Mouse (Mus musculus) liver, embryonic 11.5 days (tissue): ENCODE data around the gene Dpp6. TPM values are rescaled to one million over a fixed set of nuclear protein-coding genes. Genes with fewer than 3 reads are reported as not detected.

Experiments used
- ATAC-seq: fragments of 200-750 bp; cut with Nextera tagmentation; replicated peaks from 2 replicates; pipeline ENCODE4 v1.8.0; 2017; ENCODE audit warnings: moderate number of reproducible peaks, mild to moderate bottlenecking, moderate TSS enrichment, moderate library complexity; ENCODE audit not compliant: low FRiP score
- DNase-seq: peaks from one replicate; pipeline ENCODE4 v3.0.0-alpha.2; 2017; ENCODE audit warnings: low spot score
- H3K27ac ChIP-seq: fragments of 300-500 bp; sonication (generic); 2 replicates; pipeline ENCODE4 v1.5.1; 2014; ENCODE audit warnings: mild to moderate bottlenecking, low read depth, low read length, control low read depth
- H3K27me3 ChIP-seq: fragments of 300-500 bp; sonication (generic); replicated peaks from 2 replicates; pipeline ENCODE4 v1.6.1; 2014; ENCODE audit warnings: low read length, mixed read lengths; ENCODE audit not compliant: control insufficient read depth, insufficient read depth
- H3K36me3 ChIP-seq: fragments of 300-500 bp; sonication (generic); 2 replicates; pipeline ENCODE4 v1.6.1; 2014; ENCODE audit warnings: mild to moderate bottlenecking, low read length, moderate library complexity, mixed read lengths; ENCODE audit not compliant: control insufficient read depth, insufficient read depth
- H3K4me1 ChIP-seq: fragments of 300-500 bp; sonication (generic); replicated peaks from 2 replicates; pipeline ENCODE4 v1.6.1; 2014; ENCODE audit warnings: low read length, mixed read lengths; ENCODE audit not compliant: control insufficient read depth, insufficient read depth
- H3K4me2 ChIP-seq: fragments of 300-500 bp; sonication (generic); 2 replicates; pipeline ENCODE4 v1.6.1; 2014; ENCODE audit warnings: mild to moderate bottlenecking, control low read depth, moderate library complexity
- H3K4me3 ChIP-seq: fragments of 300-500 bp; sonication (generic); 2 replicates; pipeline ENCODE4 v1.5.1; 2014; ENCODE audit warnings: low read depth, low read length, control low read depth
- H3K9ac ChIP-seq: fragments of 300-500 bp; sonication (generic); 2 replicates; pipeline ENCODE4 v1.6.1; 2014; ENCODE audit warnings: low read depth, low read length, control low read depth
- H3K9me3 ChIP-seq: fragments of 300-500 bp; sonication (generic); 2 replicates; pipeline ENCODE4 v1.6.1; 2016; ENCODE audit warnings: low read length, inconsistent platforms, mixed read lengths; ENCODE audit not compliant: control insufficient read depth
- WGBS: fragments of 180-500 bp; shearing (Covaris S2); extraction: QIAGEN DNeasy Blood & Tissue Kit; methylation state at CpG from one replicate; pipeline ENCODE4 v1.1.7; 2014; 5-methylcytosine and 5-hydroxymethylcytosine counted together
- polyA plus RNA-seq: library from polyadenylated mRNA; unstranded; fragments of >200 nt; fragmentation: Nextera tagmentation; extraction: Ambion mirVana; gene quantifications from 2 replicates; pipeline ENCODE4 v1.2.1, GENCODE M21; 2014

Gene Dpp6
- polyA plus RNA-seq, 1 experiment from 2014 or later = 1.1 TPM

- no peak overlapping the region for H3K4me3 ChIP-seq
- no peak overlapping the region for H3K27ac ChIP-seq
- DNase-seq (no peak), ATAC-seq (no peak)
- H3K36me3 ChIP-seq = no peaks in the 10 kb centered on the region
- no peaks in the 10 kb centered on the region for H3K27me3 ChIP-seq
- H3K4me2 ChIP-seq = no peak overlapping the region
- H3K9ac ChIP-seq = no peak overlapping the region
- H3K4me1 ChIP-seq = no peaks in the 10 kb centered on the region
- H3K9me3 ChIP-seq = no peaks in the 10 kb centered on the region
- WGBS = 19% methylated on average over 3 of the region's 3 CpGs
These were observed 77.3 kb downstream of the Dpp6 start for GRCm38 (mm10) chr5:26894346-26894745.

GRCm38 (mm10) chr5:26903786-26904185, 86.8 kb downstream of the Dpp6 start:
- Histone ChIP-seq H3K9ac (no peak overlapping the region), H3K27ac (no peak overlapping the region), H3K4me3 (no peak overlapping the region), H3K36me3 (no peaks in the 10 kb centered on the region), H3K4me2 (peak overlapping the region; percentile 61), H3K4me1 (no peaks in the 10 kb centered on the region), H3K9me3 (no peaks in the 10 kb centered on the region), H3K27me3 (no peaks in the 10 kb centered on the region; the same call in 1 of the 2 replicates)
- ATAC-seq (no peak), DNase-seq (no peak)
- WGBS = 5% methylated on average over 9 of the region's 9 CpGs

- Histone ChIP-seq H3K36me3 (no peaks in the 10 kb centered on the region), H3K4me1 (no peaks in the 10 kb centered on the region), H3K27ac (no peak overlapping the region), H3K4me3 (peak overlapping the region; percentile 31; the same call in 1 of the 2 replicates), H3K9ac (no peak overlapping the region), H3K27me3 (no peaks in the 10 kb centered on the region; the same call in 1 of the 2 replicates), H3K4me2 (peak overlapping the region; percentile 61), H3K9me3 (no peaks in the 10 kb centered on the region)
- peak; percentile 37 for DNase-seq
- peak; percentile 63 for ATAC-seq
- under 1% methylated on average over 32 of the region's 32 CpGs for WGBS
These were observed 87.5 kb downstream of the Dpp6 start for GRCm38 (mm10) chr5:26904324-26905041.

GRCm38 (mm10) chr5:26907151-26907550, 90.1 kb downstream of the Dpp6 start:
- 81% methylated on average over 7 of the region's 7 CpGs for WGBS
- Histone ChIP-seq H3K36me3 (no peaks in the 10 kb centered on the region), H3K4me2 (no peak overlapping the region), H3K9ac (no peak overlapping the region), H3K27ac (no peak overlapping the region), H3K4me1 (no peaks in the 10 kb centered on the region), H3K27me3 (no peaks in the 10 kb centered on the region; the same call in 1 of the 2 replicates), H3K4me3 (no peak overlapping the region), H3K9me3 (no peaks in the 10 kb centered on the region)
- no peak for DNase-seq
- no peak for ATAC-seq

- DNase-seq (no peak), ATAC-seq (no peak)
- Histone ChIP-seq H3K27ac (no peak overlapping the region), H3K4me3 (no peak overlapping the region), H3K27me3 (no peaks in the 10 kb centered on the region; the same call in 1 of the 2 replicates), H3K4me2 (no peak overlapping the region), H3K9ac (no peak overlapping the region), H3K9me3 (no peaks in the 10 kb centered on the region), H3K36me3 (no peaks in the 10 kb centered on the region), H3K4me1 (no peaks in the 10 kb centered on the region)
- 52% methylated on average over 4 of the region's 4 CpGs for WGBS
These were observed 91.6 kb downstream of the Dpp6 start for GRCm38 (mm10) chr5:26908612-26909011.

GRCm38 (mm10) chr5:26910353-26910752, 93.3 kb downstream of the Dpp6 start:
- H3K4me1 ChIP-seq = no peaks in the 10 kb centered on the region
- no peak for DNase-seq
- no peak for ATAC-seq
- H3K9me3 ChIP-seq = no peaks in the 10 kb centered on the region
- H3K4me2 ChIP-seq = no peak overlapping the region
- H3K9ac ChIP-seq = no peak overlapping the region
- no peaks in the 10 kb centered on the region for H3K36me3 ChIP-seq
- H3K4me3 ChIP-seq = no peak overlapping the region
- H3K27ac ChIP-seq = no peak overlapping the region
- H3K27me3 ChIP-seq = no peaks in the 10 kb centered on the region

- H3K9ac ChIP-seq = no peak overlapping the region
- ATAC-seq = no peak
These were observed 95.0 kb downstream of the Dpp6 start for GRCm38 (mm10) chr5:26911965-26912364.

GRCm38 (mm10) chr5:26918763-26919162, 101.8 kb downstream of the Dpp6 start:
- DNase-seq = no peak
- 82% methylated on average over 3 of the region's 3 CpGs for WGBS

More at GRCm38 (mm10) chr5:26911965-26912364, 95.0 kb downstream of the Dpp6 start:
- Histone ChIP-seq H3K4me3 (no peak overlapping the region), H3K4me1 (no peaks in the 10 kb centered on the region), H3K36me3 (no peaks in the 10 kb centered on the region), H3K9me3 (no peaks in the 10 kb centered on the region), H3K4me2 (no peak overlapping the region), H3K27me3 (no peaks in the 10 kb centered on the region), H3K27ac (no peak overlapping the region)
- no peak for DNase-seq
- WGBS = 75% methylated on average over 3 of the region's 3 CpGs

GRCm38 (mm10) chr5:26924552-26924951, 107.5 kb downstream of the Dpp6 start:
- Histone ChIP-seq H3K27me3 (no peaks in the 10 kb centered on the region), H3K4me2 (no peak overlapping the region), H3K36me3 (no peaks in the 10 kb centered on the region), H3K9me3 (no peaks in the 10 kb centered on the region), H3K9ac (no peak overlapping the region), H3K4me3 (no peak overlapping the region), H3K27ac (no peak overlapping the region), H3K4me1 (no peaks in the 10 kb centered on the region)
- no peak for DNase-seq
- no peak for ATAC-seq
- WGBS = 72% methylated on average over 5 of the region's 5 CpGs

More at GRCm38 (mm10) chr5:26918763-26919162, 101.8 kb downstream of the Dpp6 start:
- Histone ChIP-seq H3K9ac (no peak overlapping the region), H3K4me1 (no peaks in the 10 kb centered on the region), H3K9me3 (no peaks in the 10 kb centered on the region), H3K4me2 (no peak overlapping the region), H3K27ac (no peak overlapping the region), H3K4me3 (no peak overlapping the region), H3K36me3 (no peaks in the 10 kb centered on the region), H3K27me3 (no peaks in the 10 kb centered on the region)
- no peak for ATAC-seq
